Mouse (Mus musculus): ENCODE data around the gene Zfp747. TPM values are rescaled to one million over a fixed set of nuclear protein-coding genes. Genes with fewer than 3 reads are reported as not detected.

Zfp747 gene
- polyA plus RNA-seq, 1 experiment from 2014 or later = 7.0 TPM

DNA sequence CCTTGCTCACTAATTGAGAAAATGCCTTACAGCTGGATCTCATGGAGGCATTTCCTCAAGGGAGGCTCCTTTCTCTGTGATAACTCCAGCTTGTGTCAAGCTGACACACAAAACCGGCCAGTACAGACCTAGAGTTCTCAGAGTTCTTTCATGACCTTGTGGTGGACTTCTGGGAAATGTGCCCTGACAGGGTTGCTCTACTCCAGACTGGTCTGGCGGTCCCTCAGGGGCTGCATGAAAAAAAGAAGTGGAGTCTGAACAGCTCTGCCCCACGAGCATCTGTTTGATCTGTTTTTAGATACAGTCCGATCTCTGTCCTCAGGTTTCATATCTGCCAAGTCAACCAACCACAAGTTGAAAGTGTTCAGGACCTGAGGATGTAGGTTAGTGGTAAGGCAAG lies 38.2 kb downstream of the Zfp747 start:
- H3K9ac ChIP-seq (replicated peaks; ENCODE audit: low read length) = no peak overlapping the region
- H3K4me1 ChIP-seq (ENCODE audit: control insufficient read depth, insufficient read depth, low read length) = no peaks in the 10 kb centered on the region
- H3K4me2 ChIP-seq (ENCODE audit: low read length) = no peak overlapping the region
- DNase-seq = no peak
- no peaks in the 10 kb centered on the region for H3K9me3 ChIP-seq (ENCODE audit: control insufficient read depth, low read length)
- WGBS = 82% methylated on average over 4 of the region's 4 CpGs
- H3K27me3 ChIP-seq (ENCODE audit: control insufficient read depth, insufficient read depth, low read length) = no peaks in the 10 kb centered on the region
- peaks cover 9% of the 10 kb centered on the region; the same call in 1 of the 2 replicates for H3K36me3 ChIP-seq (ENCODE audit: control insufficient read depth, insufficient read depth, low read length)
- no peak overlapping the region for H3K27ac ChIP-seq (replicated peaks; ENCODE audit: low read depth, low read length)
- H3K4me3 ChIP-seq (replicated peaks; ENCODE audit: low read depth, low read length) = no peak overlapping the region
- ATAC-seq (ENCODE audit: low FRiP score, low TSS enrichment) = no peak

DNA sequence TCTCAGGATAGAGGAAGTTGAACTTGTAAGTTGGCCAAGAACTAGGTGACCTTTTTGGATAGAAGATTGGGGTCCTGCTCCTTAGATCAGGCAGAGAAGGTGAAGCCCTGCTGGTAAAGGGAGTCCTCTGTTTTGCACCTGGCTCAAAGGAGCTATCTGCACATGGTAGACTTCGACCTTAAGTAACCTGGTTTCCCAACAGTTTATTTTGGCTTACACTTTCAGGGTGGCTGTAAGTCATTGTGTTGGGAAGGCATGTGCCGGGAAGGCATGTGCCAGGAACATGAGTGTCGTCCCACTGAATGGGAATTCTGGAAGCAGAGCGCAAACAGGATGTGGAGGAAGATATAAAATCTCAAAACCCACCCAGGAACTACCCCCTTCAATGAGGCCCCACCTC lies 40.2 kb downstream of the Zfp747 start:
- no peaks in the 10 kb centered on the region for H3K27me3 ChIP-seq (ENCODE audit: control insufficient read depth, insufficient read depth, low read length)
- WGBS = 91% methylated on average over 4 of the region's 4 CpGs
- no peak overlapping the region for H3K9ac ChIP-seq (replicated peaks; ENCODE audit: low read length)
- DNase-seq = no peak
- H3K4me2 ChIP-seq (ENCODE audit: low read length) = no peak overlapping the region
- H3K9me3 ChIP-seq (ENCODE audit: control insufficient read depth, low read length) = no peaks in the 10 kb centered on the region
- no peak overlapping the region for H3K4me3 ChIP-seq (replicated peaks; ENCODE audit: low read depth, low read length)
- H3K36me3 ChIP-seq (ENCODE audit: control insufficient read depth, insufficient read depth, low read length) = no peaks in the 10 kb centered on the region
- ATAC-seq (ENCODE audit: low FRiP score, low TSS enrichment) = no peak
- H3K4me1 ChIP-seq (ENCODE audit: control insufficient read depth, insufficient read depth, low read length) = no peaks in the 10 kb centered on the region
- no peak overlapping the region for H3K27ac ChIP-seq (replicated peaks; ENCODE audit: low read depth, low read length)

DNA sequence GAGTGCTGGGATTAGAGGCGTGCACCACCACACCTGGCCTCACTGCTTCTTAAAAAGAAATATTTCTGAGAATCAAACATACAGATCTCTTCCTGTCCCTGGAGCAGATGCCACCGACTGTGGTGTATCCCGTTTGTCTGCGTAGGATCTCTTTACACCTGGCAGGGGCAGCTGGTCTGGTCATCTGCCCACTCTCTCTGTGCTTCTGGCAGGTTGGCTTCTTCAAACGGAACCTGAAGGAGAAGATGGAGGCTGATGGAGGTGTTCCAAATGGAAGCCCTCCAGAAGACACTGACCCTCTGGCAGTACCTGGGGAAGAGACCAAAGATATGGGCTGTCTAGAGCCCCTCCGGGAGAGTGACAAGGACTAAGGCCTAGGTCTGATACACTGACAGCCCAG lies 42.6 kb downstream of the Zfp747 start:
- H3K9me3 ChIP-seq (ENCODE audit: control insufficient read depth, low read length) = no peaks in the 10 kb centered on the region
- DNase-seq = no peak
- 89% methylated on average over 6 of the region's 6 CpGs for WGBS
- H3K4me2 ChIP-seq (ENCODE audit: low read length) = no peak overlapping the region
- ATAC-seq (ENCODE audit: low FRiP score, low TSS enrichment) = no peak
- no peaks in the 10 kb centered on the region for H3K4me1 ChIP-seq (ENCODE audit: control insufficient read depth, insufficient read depth, low read length)
- H3K36me3 ChIP-seq (ENCODE audit: control insufficient read depth, insufficient read depth, low read length) = no peaks in the 10 kb centered on the region
- H3K9ac ChIP-seq (replicated peaks; ENCODE audit: low read length) = no peak overlapping the region
- H3K27me3 ChIP-seq (ENCODE audit: control insufficient read depth, insufficient read depth, low read length) = no peaks in the 10 kb centered on the region
- no peak overlapping the region for H3K4me3 ChIP-seq (replicated peaks; ENCODE audit: low read depth, low read length)
- no peak overlapping the region for H3K27ac ChIP-seq (replicated peaks; ENCODE audit: low read depth, low read length)

DNA sequence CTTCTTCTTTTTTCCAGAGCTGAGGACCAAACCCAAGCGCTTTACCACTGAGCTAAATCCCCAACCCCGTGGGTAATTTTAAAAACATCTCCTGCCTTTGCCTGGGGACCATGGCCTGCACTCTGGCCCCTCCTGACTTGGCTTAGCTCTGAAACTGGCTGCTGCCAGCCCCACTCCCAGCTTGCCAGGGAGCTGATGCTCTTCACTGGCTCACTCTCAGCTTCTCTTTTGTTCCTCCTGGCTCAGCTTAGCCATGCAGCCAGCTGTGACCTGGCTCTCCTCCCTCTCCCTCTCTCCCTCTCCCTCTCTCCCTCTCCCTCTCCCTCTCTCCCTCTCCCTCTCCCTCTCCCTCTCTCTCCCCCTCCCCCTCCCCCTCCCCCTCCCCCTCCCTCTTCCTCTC lies 49.2 kb downstream of the Zfp747 start:
- no peak overlapping the region for H3K27ac ChIP-seq (replicated peaks; ENCODE audit: low read depth, low read length)
- no peaks in the 10 kb centered on the region for H3K9me3 ChIP-seq (ENCODE audit: control insufficient read depth, low read length)
- no peak overlapping the region for H3K4me3 ChIP-seq (replicated peaks; ENCODE audit: low read depth, low read length)
- H3K4me2 ChIP-seq (ENCODE audit: low read length) = no peak overlapping the region
- no peaks in the 10 kb centered on the region for H3K27me3 ChIP-seq (ENCODE audit: control insufficient read depth, insufficient read depth, low read length)
- WGBS = 8% methylated on average over 2 of the region's 2 CpGs
- H3K9ac ChIP-seq (replicated peaks; ENCODE audit: low read length) = no peak overlapping the region
- 0 out of 2 replicates have a peak, but pooled peaks cover 4% of the 10 kb centered on the region for H3K4me1 ChIP-seq (ENCODE audit: control insufficient read depth, insufficient read depth, low read length)
- H3K36me3 ChIP-seq (ENCODE audit: control insufficient read depth, insufficient read depth, low read length) = no peaks in the 10 kb centered on the region
- ATAC-seq (ENCODE audit: low FRiP score, low TSS enrichment) (no peak), DNase-seq (peak; percentile 67)

DNA sequence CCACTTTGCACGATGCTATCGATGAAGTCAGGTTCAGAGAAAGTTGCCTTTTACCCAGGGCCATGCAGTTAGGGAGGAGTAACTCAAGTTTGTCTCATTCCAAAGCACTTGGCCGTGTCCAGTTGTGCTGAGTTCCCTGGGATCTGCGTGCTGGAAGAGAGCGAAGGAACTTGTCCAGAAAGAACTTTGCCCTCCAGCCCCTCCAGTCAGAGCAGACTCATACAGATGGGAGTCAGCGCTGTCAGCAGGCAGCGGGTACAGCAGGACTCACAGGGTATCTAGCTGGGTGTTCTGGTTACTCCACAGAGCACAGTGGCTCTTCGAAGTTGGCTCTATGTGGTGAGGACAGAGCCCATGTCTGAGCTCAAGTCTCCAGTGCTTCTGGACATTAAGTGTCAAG lies 50.3 kb downstream of the Zfp747 start:
- 87% methylated on average over 8 of the region's 8 CpGs for WGBS
- Histone ChIP-seq H3K9me3 (ENCODE audit: control insufficient read depth, low read length) (no peaks in the 10 kb centered on the region), H3K36me3 (ENCODE audit: control insufficient read depth, insufficient read depth, low read length) (no peaks in the 10 kb centered on the region)

DNA sequence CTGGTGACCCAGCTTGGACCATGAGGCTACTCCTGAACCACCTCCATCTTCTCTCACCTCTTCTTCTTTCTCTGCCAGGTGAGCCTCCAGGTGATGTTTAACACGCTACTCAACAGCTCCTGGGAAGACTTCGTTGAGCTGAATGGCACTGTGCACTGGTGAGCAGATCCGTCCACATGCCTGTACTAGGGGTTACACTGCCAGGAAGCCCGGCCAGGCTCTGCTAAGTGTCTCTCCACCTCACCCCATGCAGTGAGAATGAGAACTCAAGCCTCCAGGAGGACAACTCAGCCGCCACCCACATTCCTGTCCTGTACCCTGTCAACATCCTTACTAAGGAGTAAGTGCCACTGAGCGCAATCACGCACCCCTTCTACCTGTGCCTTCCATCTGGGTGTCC lies 50.9 kb downstream of the Zfp747 start:
- no peak for DNase-seq
- Histone ChIP-seq H3K4me1 (ENCODE audit: control insufficient read depth, insufficient read depth, low read length) (0 out of 2 replicates have a peak, but pooled peaks cover 4% of the 10 kb centered on the region), H3K36me3 (ENCODE audit: control insufficient read depth, insufficient read depth, low read length) (no peaks in the 10 kb centered on the region), H3K9ac (replicated peaks; ENCODE audit: low read length) (no peak overlapping the region), H3K27me3 (ENCODE audit: control insufficient read depth, insufficient read depth, low read length) (no peaks in the 10 kb centered on the region), H3K9me3 (ENCODE audit: control insufficient read depth, low read length) (no peaks in the 10 kb centered on the region), H3K4me2 (ENCODE audit: low read length) (no peak overlapping the region), H3K4me3 (replicated peaks; ENCODE audit: low read depth, low read length) (no peak overlapping the region), H3K27ac (replicated peaks; ENCODE audit: low read depth, low read length) (no peak overlapping the region)
- WGBS = 90% methylated on average over 7 of the region's 7 CpGs
- ATAC-seq (ENCODE audit: low FRiP score, low TSS enrichment) = no peak

More for the DNA sequence above, 50.3 kb downstream of the Zfp747 start:
- Histone ChIP-seq H3K4me2 (ENCODE audit: low read length) (no peak overlapping the region), H3K27ac (replicated peaks; ENCODE audit: low read depth, low read length) (no peak overlapping the region), H3K9ac (replicated peaks; ENCODE audit: low read length) (no peak overlapping the region), H3K4me1 (ENCODE audit: control insufficient read depth, insufficient read depth, low read length) (0 out of 2 replicates have a peak, but pooled peaks cover 4% of the 10 kb centered on the region), H3K27me3 (ENCODE audit: control insufficient read depth, insufficient read depth, low read length) (no peaks in the 10 kb centered on the region), H3K4me3 (replicated peaks; ENCODE audit: low read depth, low read length) (no peak overlapping the region)
- ATAC-seq (ENCODE audit: low FRiP score, low TSS enrichment) = no peak
- DNase-seq = no peak

Other genes starting within 250 kb of the Zfp747 start
- gene Spn, start 238.2 kb downstream of the Zfp747 start, polyA plus RNA-seq (2014; fragmentation: Nextera tagmentation; extraction: Ambion mirVana) = not detected in 2 replicates
- 59.5 and 81.1 TPM in 2 replicates for gene Cd2bp2, start 180.0 kb downstream of the Zfp747 start, polyA plus RNA-seq (2014; fragmentation: Nextera tagmentation; extraction: Ambion mirVana)
- gene Tbc1d10b, start 167.6 kb downstream of the Zfp747 start, polyA plus RNA-seq (2014; fragmentation: Nextera tagmentation; extraction: Ambion mirVana) = 24.6 and 27.6 TPM in 2 replicates
- 4.3 and 4.5 TPM in 2 replicates for gene Mylpf, start 167.2 kb downstream of the Zfp747 start, polyA plus RNA-seq (2014; fragmentation: Nextera tagmentation; extraction: Ambion mirVana)
- 31.9 and 39.7 TPM in 2 replicates for gene Zfp553, start 143.0 kb downstream of the Zfp747 start, polyA plus RNA-seq (2014; fragmentation: Nextera tagmentation; extraction: Ambion mirVana)
- 11.6 and 13.6 TPM in 2 replicates for gene Sept1, start 142.9 kb downstream of the Zfp747 start, polyA plus RNA-seq (2014; fragmentation: Nextera tagmentation; extraction: Ambion mirVana)
- 55.2 and 71.2 TPM in 2 replicates for gene Zfp771, start 131.8 kb downstream of the Zfp747 start, polyA plus RNA-seq (2014; fragmentation: Nextera tagmentation; extraction: Ambion mirVana)
- gene Dctpp1, start 115.3 kb downstream of the Zfp747 start, polyA plus RNA-seq (2014; fragmentation: Nextera tagmentation; extraction: Ambion mirVana) = 125 and 134 TPM in 2 replicates
- 77.6 and 78.4 TPM in 2 replicates for gene Sephs2, start 102.0 kb downstream of the Zfp747 start, polyA plus RNA-seq (2014; fragmentation: Nextera tagmentation; extraction: Ambion mirVana)
- gene Itgal, start 79.8 kb downstream of the Zfp747 start, polyA plus RNA-seq (2014; fragmentation: Nextera tagmentation; extraction: Ambion mirVana) = 0.22 and 0.39 TPM in 2 replicates
- 5.1 and 12.9 TPM in 2 replicates for gene Zfp768, start 30.5 kb downstream of the Zfp747 start, polyA plus RNA-seq (2014; fragmentation: Nextera tagmentation; extraction: Ambion mirVana)
- gene 9130019O22Rik, start 11.1 kb upstream of the Zfp747 start, polyA plus RNA-seq (2014; fragmentation: Nextera tagmentation; extraction: Ambion mirVana) = 5.3 and 6.9 TPM in 2 replicates
- 5.5 and 6.2 TPM in 2 replicates for gene E430018J23Rik, start 17.6 kb upstream of the Zfp747 start, polyA plus RNA-seq (2014; fragmentation: Nextera tagmentation; extraction: Ambion mirVana)
- gene Zfp764, start 30.8 kb upstream of the Zfp747 start, polyA plus RNA-seq (2014; fragmentation: Nextera tagmentation; extraction: Ambion mirVana) = 4.6 and 5.7 TPM in 2 replicates
- gene Zfp688, start 46.0 kb upstream of the Zfp747 start, polyA plus RNA-seq (2014; fragmentation: Nextera tagmentation; extraction: Ambion mirVana) = 31.9 and 33.9 TPM in 2 replicates
- 16.1 and 16.6 TPM in 2 replicates for gene Zfp689, start 73.1 kb upstream of the Zfp747 start, polyA plus RNA-seq (2014; fragmentation: Nextera tagmentation; extraction: Ambion mirVana)
- 41.8 and 44.3 TPM in 2 replicates for gene Prr14, start 83.6 kb upstream of the Zfp747 start, polyA plus RNA-seq (2014; fragmentation: Nextera tagmentation; extraction: Ambion mirVana)
- 14.9 and 17.8 TPM in 2 replicates for gene Fbrs, start 103.1 kb upstream of the Zfp747 start, polyA plus RNA-seq (2014; fragmentation: Nextera tagmentation; extraction: Ambion mirVana)
- gene Srcap, start 135.9 kb upstream of the Zfp747 start, polyA plus RNA-seq (2014; fragmentation: Nextera tagmentation; extraction: Ambion mirVana) = 46.1 and 64.3 TPM in 2 replicates
- 18.8 and 20.8 TPM in 2 replicates for gene Gm42715, start 143.5 kb upstream of the Zfp747 start, polyA plus RNA-seq (2014; fragmentation: Nextera tagmentation; extraction: Ambion mirVana)
- 5.1 and 14.5 TPM in 2 replicates for gene Tmem265, start 185.3 kb upstream of the Zfp747 start, polyA plus RNA-seq (2014; fragmentation: Nextera tagmentation; extraction: Ambion mirVana)
- 54.8 and 61.6 TPM in 2 replicates for gene Phkg2, start 197.3 kb upstream of the Zfp747 start, polyA plus RNA-seq (2014; fragmentation: Nextera tagmentation; extraction: Ambion mirVana)
- gene Ccdc189, start 212.5 kb upstream of the Zfp747 start, polyA plus RNA-seq (2014; fragmentation: Nextera tagmentation; extraction: Ambion mirVana) = 9.0 and 12.8 TPM in 2 replicates
- 40.7 and 45.0 TPM in 2 replicates for gene Rnf40, start 212.7 kb upstream of the Zfp747 start, polyA plus RNA-seq (2014; fragmentation: Nextera tagmentation; extraction: Ambion mirVana)
- 22.4 and 31.6 TPM in 2 replicates for gene Zfp629, start 239.7 kb upstream of the Zfp747 start, polyA plus RNA-seq (2014; fragmentation: Nextera tagmentation; extraction: Ambion mirVana)